Mouse (Mus musculus) limb, embryonic 14.5 days (tissue): ENCODE results near the gene Stmn1. TPM values are rescaled to one million over a fixed set of nuclear protein-coding genes. Genes with fewer than 3 reads are reported as not detected.

ENCODE experiments used
- ATAC-seq: fragments of 200-750 bp; cut with Nextera tagmentation; 2 replicates; pipeline ENCODE4 v1.8.0; 2017; ENCODE audit warnings: low read depth, moderate number of reproducible peaks, moderate TSS enrichment; ENCODE audit not compliant: low FRiP score
- DNase-seq: peaks from one replicate; pipeline ENCODE4 v3.0.0-alpha.2; 2015; ENCODE audit warnings: low spot score
- H3K27ac ChIP-seq: fragments of 300-500 bp; sonication (generic); replicated peaks from 2 replicates; pipeline ENCODE4 v1.5.1; 2014; ENCODE audit warnings: low read depth, mild to moderate bottlenecking, low read length, moderate library complexity, mixed read lengths
- H3K27me3 ChIP-seq: fragments of 300-500 bp; sonication (generic); 2 replicates; pipeline ENCODE4 v1.6.1; 2014; ENCODE audit warnings: low read length, mixed read lengths; ENCODE audit not compliant: control insufficient read depth, insufficient read depth
- H3K36me3 ChIP-seq: fragments of 300-500 bp; sonication (generic); 2 replicates; pipeline ENCODE4 v1.6.1; 2014; ENCODE audit warnings: mild to moderate bottlenecking, low read length, moderate library complexity, mixed read lengths; ENCODE audit not compliant: control insufficient read depth, insufficient read depth
- H3K4me1 ChIP-seq: fragments of 300-500 bp; sonication (generic); 2 replicates; pipeline ENCODE4 v1.6.1; 2014; ENCODE audit warnings: antibody characterized with exemption, low read length, mixed read lengths; ENCODE audit not compliant: control insufficient read depth, insufficient read depth
- H3K4me2 ChIP-seq: fragments of 300-500 bp; sonication (generic); replicated peaks from 2 replicates; pipeline ENCODE4 v1.6.1; 2014; ENCODE audit warnings: low read depth, mild to moderate bottlenecking, low read length, moderate library complexity; ENCODE audit not compliant: severe bottlenecking
- H3K4me3 ChIP-seq: fragments of 300-500 bp; sonication (generic); replicated peaks from 2 replicates; pipeline ENCODE4 v1.5.1; 2014; ENCODE audit warnings: low read length
- H3K9ac ChIP-seq: fragments of 300-500 bp; sonication (generic); 2 replicates; pipeline ENCODE4 v1.6.1; 2014; ENCODE audit warnings: mild to moderate bottlenecking, low read depth, low read length, moderate library complexity; ENCODE audit not compliant: severe bottlenecking
- H3K9me3 ChIP-seq: fragments of 300-500 bp; sonication (generic); 2 replicates; pipeline ENCODE4 v1.6.1; 2016; ENCODE audit warnings: low read length; ENCODE audit not compliant: control insufficient read depth
- POLR2A ChIP-seq: fragments of 200-500 bp; IDR thresholded peaks from 2 replicates; pipeline ENCODE4 v1.8.0; 2012; ENCODE audit warnings: inconsistent platforms, mild to moderate bottlenecking, moderate library complexity, borderline replicate concordance; ENCODE audit not compliant: insufficient read depth, insufficient read length; ENCODE audit errors: extremely low read depth
- WGBS: fragments of 180-500 bp; shearing (Covaris S2); extraction: QIAGEN DNeasy Blood & Tissue Kit; methylation state at CpG from one replicate; pipeline ENCODE4 v1.1.7; 2014; 5-methylcytosine and 5-hydroxymethylcytosine counted together
- polyA plus RNA-seq, 2 experiments: library from polyadenylated mRNA; depleted of rRNA in 1 of 2; stranded (reverse) in 1 of 2; unstranded in 1 of 2; fragments of >200 nt; fragmentation: Nextera tagmentation in 1 of 2; extraction: Ambion mirVana in 1 of 2; gene quantifications; 2 replicates each; pipeline versions ENCODE4 v1.2.1 to v1.2.3; 2012 to 2014

Stmn1 gene
- polyA plus RNA-seq, 2 experiments, result 428 to 1,273 TPM

- no peak overlapping the region for H3K27ac ChIP-seq
- peaks cover 5% of the 10 kb centered on the region; the same call in 1 of the 2 replicates for H3K4me1 ChIP-seq
- H3K4me3 ChIP-seq, result no peak overlapping the region
- no peak for TF ChIP-seq POLR2A
- ATAC-seq (no peak), DNase-seq (peak; percentile 49)
- H3K9ac ChIP-seq, result no peak overlapping the region
- H3K36me3 ChIP-seq, result no peaks in the 10 kb centered on the region
- peaks cover 27% of the 10 kb centered on the region for H3K27me3 ChIP-seq
- WGBS, result 35% methylated on average over 13 of the region's 13 CpGs
- no peaks in the 10 kb centered on the region for H3K9me3 ChIP-seq
- H3K4me2 ChIP-seq, result no peak overlapping the region
Measured at GRCm38 (mm10) chr4:134449595-134450391, 18.3 kb upstream of the Stmn1 start.

- DNase-seq, result no peak
- Histone ChIP-seq H3K4me3 (no peak overlapping the region), H3K27me3 (peaks cover 27% of the 10 kb centered on the region), H3K9ac (no peak overlapping the region), H3K9me3 (no peaks in the 10 kb centered on the region), H3K27ac (no peak overlapping the region), H3K4me1 (peaks cover 8% of the 10 kb centered on the region; the same call in 1 of the 2 replicates), H3K36me3 (no peaks in the 10 kb centered on the region), H3K4me2 (no peak overlapping the region)
- TF ChIP-seq POLR2A, result no peak
- 25% methylated on average over 20 of the region's 20 CpGs for WGBS
- ATAC-seq, result 0 out of 2 replicates have a peak, but pooled peaks have one; percentile 26
Measured at GRCm38 (mm10) chr4:134450392-134451195, 17.5 kb upstream of the Stmn1 start.

GRCm38 (mm10) chr4:134451484-134451883 lies 16.6 kb upstream of the Stmn1 start:
- DNase-seq, result no peak

GRCm38 (mm10) chr4:134453619-134454400 lies 14.3 kb upstream of the Stmn1 start:
- no peak for ATAC-seq

More at GRCm38 (mm10) chr4:134451484-134451883, 16.6 kb upstream of the Stmn1 start:
- no peak for TF ChIP-seq POLR2A
- no peak overlapping the region for H3K27ac ChIP-seq
- H3K36me3 ChIP-seq, result no peaks in the 10 kb centered on the region
- H3K4me3 ChIP-seq, result no peak overlapping the region
- WGBS, result 73% methylated on average over 9 of the region's 9 CpGs
- no peak for ATAC-seq
- no peaks in the 10 kb centered on the region for H3K9me3 ChIP-seq
- H3K27me3 ChIP-seq, result peaks cover 27% of the 10 kb centered on the region
- peaks cover 8% of the 10 kb centered on the region; the same call in 1 of the 2 replicates for H3K4me1 ChIP-seq
- H3K4me2 ChIP-seq, result no peak overlapping the region
- no peak overlapping the region for H3K9ac ChIP-seq

More at GRCm38 (mm10) chr4:134453619-134454400, 14.3 kb upstream of the Stmn1 start:
- H3K27ac ChIP-seq, result no peak overlapping the region
- peaks cover 27% of the 10 kb centered on the region for H3K27me3 ChIP-seq
- H3K4me2 ChIP-seq, result no peak overlapping the region
- peaks cover 8% of the 10 kb centered on the region; the same call in 1 of the 2 replicates for H3K4me1 ChIP-seq
- no peak overlapping the region for H3K9ac ChIP-seq
- no peaks in the 10 kb centered on the region for H3K36me3 ChIP-seq
- no peaks in the 10 kb centered on the region for H3K9me3 ChIP-seq
- 26% methylated on average over 33 of the region's 34 CpGs for WGBS
- TF ChIP-seq POLR2A, result no peak
- no peak overlapping the region for H3K4me3 ChIP-seq
- DNase-seq, result no peak
